Mouse (Mus musculus) heart, adult 11 months (tissue): ENCODE data around the gene Agk.

Source experiments
- DNase-seq: peaks from one replicate; pipeline ENCODE4 v3.0.0; 2022

The Agk gene

GRCm38 (mm10) chr6:40413046-40413445, 88.1 kb downstream of the Agk start:
- peak; percentile 39 for DNase-seq

GRCm38 (mm10) chr6:40413565-40413964, 88.6 kb downstream of the Agk start:
- DNase-seq: peak; percentile 73

- DNase-seq: peak; percentile 84
These were observed 90.8 kb downstream of the Agk start for GRCm38 (mm10) chr6:40415799-40416198.

- peak; percentile 50 for DNase-seq
These were observed 93.4 kb downstream of the Agk start for GRCm38 (mm10) chr6:40418386-40418785.

- DNase-seq: no peak
These were observed 96.1 kb downstream of the Agk start for GRCm38 (mm10) chr6:40421099-40421498.

- peak; percentile 83 for DNase-seq
These were observed 98.0 kb downstream of the Agk start for GRCm38 (mm10) chr6:40423013-40423412.

- DNase-seq: peak; percentile 86
These were observed 98.8 kb downstream of the Agk start for GRCm38 (mm10) chr6:40423774-40424173.

- peak; percentile 55 for DNase-seq
These were observed 102.5 kb downstream of the Agk start for GRCm38 (mm10) chr6:40427441-40427840.

GRCm38 (mm10) chr6:40428696-40429095, 103.7 kb downstream of the Agk start:
- peak; percentile 69 for DNase-seq

- peak; percentile 29 for DNase-seq
These were observed 104.6 kb downstream of the Agk start for GRCm38 (mm10) chr6:40429521-40429931.

- peak; percentile 59 for DNase-seq
These were observed 105.3 kb downstream of the Agk start for GRCm38 (mm10) chr6:40430251-40430650.

- DNase-seq: peak; percentile 63
These were observed 105.9 kb downstream of the Agk start for GRCm38 (mm10) chr6:40430878-40431277.

GRCm38 (mm10) chr6:40431356-40431755, 106.4 kb downstream of the Agk start:
- peak; percentile 87 for DNase-seq

GRCm38 (mm10) chr6:40431812-40432211, 106.8 kb downstream of the Agk start:
- DNase-seq: no peak

- DNase-seq: peak; percentile 83
These were observed 107.6 kb downstream of the Agk start for GRCm38 (mm10) chr6:40432346-40433275.

- DNase-seq: no peak
These were observed 109.7 kb downstream of the Agk start for GRCm38 (mm10) chr6:40434697-40435096.

- DNase-seq: peak; percentile 94
These were observed 110.4 kb downstream of the Agk start for GRCm38 (mm10) chr6:40435151-40436046.

- peak; percentile 98 for DNase-seq
These were observed 111.1 kb downstream of the Agk start, which contains the start of gene E330009J07Rik for GRCm38 (mm10) chr6:40436047-40436483. Gene E330009J07Rik, minus strand, starts transcription at chr6:40436135.

GRCm38 (mm10) chr6:40438936-40439335, 114.0 kb downstream of the Agk start, which contains the start of gene Wee2:
Gene Wee2, plus strand, starts transcription at chr6:40439088.
- no peak for DNase-seq

GRCm38 (mm10) chr6:40439731-40440130, 114.8 kb downstream of the Agk start:
- no peak for DNase-seq

GRCm38 (mm10) chr6:40441276-40441675, 116.3 kb downstream of the Agk start:
- no peak for DNase-seq

- DNase-seq: no peak
These were observed 116.8 kb downstream of the Agk start for GRCm38 (mm10) chr6:40441755-40442154.

- DNase-seq: no peak
These were observed 118.4 kb downstream of the Agk start for GRCm38 (mm10) chr6:40443281-40443928.
